Mouse (Mus musculus): Measurements from ENCODE around the gene Lrp6.

Lrp6 gene

GRCm38 (mm10) chr6:134567986-134568556, 1.3 kb upstream of the Lrp6 start:
- DNase-seq = no peak

- DNase-seq = no peak
Observed at GRCm38 (mm10) chr6:134566248-134566817, 432 bp downstream of the Lrp6 start.

DNA sequence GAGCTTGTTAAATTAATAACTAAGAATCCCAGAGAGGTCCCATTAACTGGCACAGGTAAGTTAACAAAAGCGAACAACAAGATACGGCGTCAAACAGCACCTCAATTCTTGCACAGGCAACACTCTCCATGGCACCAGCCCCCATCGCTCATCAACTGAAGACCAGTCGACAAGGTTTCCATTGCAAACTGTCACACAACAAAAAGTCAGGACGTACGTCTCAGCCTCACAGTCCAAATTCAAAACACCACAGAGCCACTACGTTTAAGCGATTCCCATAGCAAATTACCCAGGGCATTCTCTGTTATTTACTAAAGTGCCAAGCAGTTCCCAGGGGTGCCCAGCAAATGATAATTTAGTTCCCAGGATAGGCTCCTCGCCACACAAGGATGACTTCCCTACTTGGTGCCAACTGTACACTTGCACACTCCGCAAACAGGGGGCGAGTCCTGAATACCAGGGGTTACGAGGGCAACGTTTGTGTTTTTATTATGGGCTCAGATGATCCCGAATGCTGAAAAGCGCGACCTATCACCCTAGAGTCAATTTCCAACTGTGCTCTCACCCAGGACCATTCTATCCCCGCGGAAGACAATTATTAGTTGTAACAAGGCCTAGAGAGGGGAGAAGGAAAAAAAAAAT, 1.0 kb downstream of the Lrp6 start:
- DNase-seq = no peak

DNA sequence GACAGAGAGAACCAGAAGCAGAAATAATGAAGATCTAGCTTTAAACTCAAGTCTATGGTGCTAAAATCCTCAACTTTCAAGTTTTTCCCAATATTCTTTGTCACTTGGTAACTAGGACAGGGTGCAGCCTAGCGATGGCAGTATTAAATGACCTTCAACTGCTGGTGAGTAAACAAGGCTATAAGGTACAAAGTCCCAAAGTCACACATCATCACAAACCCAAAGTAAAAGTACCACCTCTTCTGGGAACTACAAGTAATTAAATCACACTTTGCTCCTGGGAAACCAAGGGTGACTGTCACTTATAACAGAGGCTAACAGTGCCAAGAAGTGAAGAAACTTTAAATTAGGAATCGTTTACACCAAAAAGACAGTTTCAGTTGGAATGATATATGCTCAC, 2.2 kb downstream of the Lrp6 start:
- DNase-seq = no peak

DNA sequence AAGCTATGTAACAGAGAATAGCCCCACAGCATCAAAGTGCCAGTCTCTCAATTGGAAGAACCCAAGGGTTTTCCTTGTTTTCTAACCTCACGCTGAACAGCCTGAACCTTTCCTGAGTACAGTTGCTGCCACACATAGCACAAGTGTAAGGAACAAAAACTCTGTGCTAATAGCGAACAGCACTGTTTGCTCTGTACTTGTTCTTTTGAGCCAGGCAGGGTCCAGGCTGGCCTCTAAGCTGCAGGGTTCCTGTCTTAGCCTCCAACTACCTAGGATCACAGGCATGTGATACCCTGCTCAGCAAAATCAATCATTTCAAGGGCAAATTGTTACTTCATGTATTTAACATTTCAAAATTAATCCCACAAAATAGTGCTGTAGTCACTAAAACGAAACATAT, 7.1 kb downstream of the Lrp6 start:
- DNase-seq = no peak

- DNase-seq = no peak
Observed at GRCm38 (mm10) chr6:134558546-134559129, 8.1 kb downstream of the Lrp6 start.

GRCm38 (mm10) chr6:134557043-134557442, 9.7 kb downstream of the Lrp6 start:
- DNase-seq = no peak

GRCm38 (mm10) chr6:134556185-134556950, 10.4 kb downstream of the Lrp6 start:
- DNase-seq = no peak

- no peak for DNase-seq
Observed at GRCm38 (mm10) chr6:134555178-134555577, 11.6 kb downstream of the Lrp6 start.

DNA sequence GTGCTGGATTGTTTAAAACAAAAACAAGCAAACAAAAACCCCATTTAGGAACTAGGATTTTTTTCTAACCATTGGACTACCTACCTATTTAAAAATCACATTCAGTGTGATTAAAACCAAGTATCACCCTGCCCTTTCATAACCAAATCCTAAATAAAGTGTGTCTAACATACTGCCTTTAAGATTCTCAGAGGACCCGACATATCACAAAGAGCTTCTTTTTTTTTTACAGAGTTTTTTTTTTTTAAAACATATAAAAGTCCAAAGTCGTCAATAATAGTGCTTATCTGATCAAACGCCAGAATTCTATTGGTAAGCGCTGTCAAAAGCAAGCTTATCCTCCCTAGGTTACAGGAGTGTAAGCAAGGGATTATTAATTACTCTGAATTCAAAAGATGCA, 12.5 kb downstream of the Lrp6 start:
- DNase-seq = no peak

DNA sequence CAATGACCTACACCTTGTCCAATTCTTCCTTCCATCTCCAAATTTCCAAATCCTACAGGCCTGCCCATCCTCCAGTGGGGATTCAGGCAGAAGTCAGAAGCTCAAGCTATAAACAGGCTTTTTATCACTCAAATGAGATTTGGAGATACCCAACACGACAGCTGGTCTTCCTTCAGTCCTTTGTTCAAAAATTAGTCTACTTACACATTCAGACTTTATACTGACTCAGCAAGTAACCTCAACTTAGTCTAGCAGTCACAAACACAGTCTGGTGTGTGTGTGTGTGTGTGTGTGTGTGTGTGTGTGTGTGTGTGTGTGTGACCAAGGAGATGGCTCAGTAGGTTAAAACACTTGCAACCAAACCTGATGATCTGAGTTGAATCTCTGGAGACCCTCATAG, 15.8 kb downstream of the Lrp6 start:
- no peak for DNase-seq

GRCm38 (mm10) chr6:134550396-134550795, 16.4 kb downstream of the Lrp6 start:
- DNase-seq = no peak

DNA sequence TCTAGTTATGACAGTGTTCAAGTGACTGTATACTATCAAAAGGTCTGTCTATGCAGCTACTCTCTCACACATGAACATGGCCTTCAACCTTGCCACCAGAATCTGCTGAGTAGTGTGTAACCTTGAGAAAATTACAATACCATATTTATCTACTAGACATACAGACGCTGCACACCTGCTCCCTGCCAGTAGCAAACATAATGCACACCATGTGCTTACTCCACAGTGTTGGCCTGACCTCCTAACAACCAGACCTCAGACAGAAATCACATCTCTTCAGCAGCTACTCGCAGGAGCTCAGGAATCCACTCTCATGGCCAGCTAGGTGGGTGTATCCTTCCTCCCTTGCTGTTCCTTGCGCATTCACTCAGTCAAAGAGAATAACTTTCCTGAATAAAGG, 21.9 kb downstream of the Lrp6 start:
- no peak for DNase-seq

- DNase-seq = no peak
Observed at GRCm38 (mm10) chr6:134544093-134544492, 22.7 kb downstream of the Lrp6 start.

DNA sequence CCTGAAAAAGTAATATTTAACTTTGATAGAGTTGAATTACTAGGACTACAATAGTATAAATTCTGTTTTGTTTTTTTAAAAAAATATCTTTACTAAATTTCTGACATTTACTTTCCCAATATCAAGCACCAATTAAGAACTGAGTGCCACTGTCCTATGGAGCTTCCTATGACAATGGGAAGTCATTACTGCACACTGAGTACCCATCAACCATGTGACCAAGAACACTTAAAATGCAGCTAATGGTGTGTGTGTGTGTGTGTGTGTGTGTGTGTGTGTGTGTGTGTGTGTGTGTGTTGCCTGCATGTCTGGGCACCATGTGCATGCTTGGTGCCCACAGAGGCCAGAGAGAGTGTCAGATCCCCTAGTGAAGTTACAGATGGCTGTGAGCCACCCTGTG, 23.2 kb downstream of the Lrp6 start:
- DNase-seq = no peak

DNA sequence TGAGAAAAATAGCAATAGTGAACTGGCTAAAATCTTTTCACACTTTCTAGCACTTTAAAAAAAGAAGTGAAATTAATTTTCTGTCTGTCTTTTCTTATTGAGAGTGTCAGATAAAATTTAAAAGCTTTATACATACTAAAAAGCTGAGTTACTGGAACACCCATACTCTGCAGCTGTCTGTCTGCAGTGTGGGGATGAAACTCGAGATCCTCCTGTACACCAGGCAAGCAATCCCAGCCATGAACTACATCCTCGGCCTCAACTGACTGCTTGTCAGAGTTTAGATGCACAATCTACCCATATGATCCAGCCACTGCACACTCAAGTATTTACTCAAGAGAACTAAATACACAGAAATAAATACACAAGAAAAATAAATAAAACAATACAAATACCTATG, 24.4 kb downstream of the Lrp6 start:
- DNase-seq = no peak

GRCm38 (mm10) chr6:134540161-134540560, 26.6 kb downstream of the Lrp6 start:
- no peak for DNase-seq

- DNase-seq = no peak
Observed at GRCm38 (mm10) chr6:134539459-134539858, 27.3 kb downstream of the Lrp6 start.

- no peak for DNase-seq
Observed at GRCm38 (mm10) chr6:134538805-134539204, 28.0 kb downstream of the Lrp6 start.

GRCm38 (mm10) chr6:134537461-134538117, 29.2 kb downstream of the Lrp6 start:
- no peak for DNase-seq

DNA sequence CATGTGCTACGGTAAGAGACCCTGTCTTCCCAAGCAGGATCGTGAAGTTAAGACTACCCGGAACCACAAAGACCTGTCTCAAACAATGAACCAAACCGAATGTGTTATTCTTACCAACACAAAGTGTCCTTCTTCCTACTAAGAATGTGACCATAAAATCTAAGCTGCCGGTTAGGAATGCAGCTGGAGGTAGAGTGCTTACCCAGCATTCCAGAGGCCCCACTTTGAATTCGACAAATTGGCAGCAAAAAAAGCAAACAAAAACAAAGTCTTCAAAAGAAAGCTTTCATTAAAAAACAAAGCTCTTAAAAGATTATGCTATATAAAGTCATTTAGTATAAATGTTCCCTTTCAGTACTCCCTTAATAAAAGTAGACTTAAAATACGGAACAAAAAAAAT, 31.6 kb downstream of the Lrp6 start:
- no peak for DNase-seq

- no peak for DNase-seq
Observed at GRCm38 (mm10) chr6:134533021-134533420, 33.7 kb downstream of the Lrp6 start.

- DNase-seq = no peak
Observed at GRCm38 (mm10) chr6:134531950-134532349, 34.8 kb downstream of the Lrp6 start.
